Comparison of ENCODE assay signal across 28 mouse cellular contexts in genomic region chr9:22072276-22072675, GRCm38 (mm10). TPM values are rescaled to one million over a fixed set of nuclear protein-coding genes. Genes with fewer than 3 reads are reported as not detected.
A peak's percentile ranks its signal among the peaks of the same experiment; 100 is the strongest.
DNase-seq lines count a peak whose midpoint lies in the region; TF ChIP-seq lines count a peak whose summit lies in the region.
"Had no signal": no experiment of that assay in that cellular context is flagged by ENCODE, and none has a peak within 500 bp of the region (broad histone marks: within the 10 kb centered on the region; RNA-seq: fewer than 3 reads in every experiment).

No protein-coding gene starts in this region.

- H3K27me3 ChIP-seq in heart, embryonic 10.5 days (ENCODE audit: insufficient read depth, poor library complexity, severe bottlenecking): no peaks in the 10 kb centered on the region
- H3K27me3 ChIP-seq in myocyte (ENCODE audit: control insufficient read depth, insufficient read depth, insufficient read length): no peaks in the 10 kb centered on the region
- no peaks in the 10 kb centered on the region for H3K27me3 ChIP-seq in forebrain, embryonic 10.5 days (ENCODE audit: poor library complexity, severe bottlenecking)
- H3K27me3 ChIP-seq: midbrain, embryonic 15.5 days; stomach, embryonic 15.5 days had no signal

- WGBS in heart, embryonic 10.5 days: 92% methylated on average over 4 of the region's 4 CpGs
- 89% methylated on average over 4 of the region's 4 CpGs for WGBS in forebrain, embryonic 10.5 days

- no peak overlapping the region for H3K27ac ChIP-seq in heart, embryonic 10.5 days
- no peak overlapping the region for H3K27ac ChIP-seq in forebrain, embryonic 10.5 days

- peaks cover 51% of the 10 kb centered on the region for H3K36me3 ChIP-seq in heart, embryonic 10.5 days
- no peaks in the 10 kb centered on the region for H3K36me3 ChIP-seq in myocyte (ENCODE audit: control insufficient read depth, insufficient read depth)
- H3K36me3 ChIP-seq in forebrain, embryonic 10.5 days (replicated peaks): peaks cover 56% of the 10 kb centered on the region

- H3K9me3 ChIP-seq in heart, embryonic 10.5 days: no peaks in the 10 kb centered on the region
- no peaks in the 10 kb centered on the region for H3K9me3 ChIP-seq in forebrain, embryonic 10.5 days
- H3K9me3 ChIP-seq: hindbrain, embryonic 10.5 days; midbrain, embryonic 15.5 days; stomach, embryonic 15.5 days had no signal

- H3K4me2 ChIP-seq in myocyte (ENCODE audit: low read depth): peak overlapping the region; percentile 83

- no peaks in the 10 kb centered on the region for H3K79me2 ChIP-seq in myocyte (ENCODE audit: control insufficient read depth, insufficient read depth)

- peak; percentile 93 for DNase-seq in heart, adult 11 months
- no peak for DNase-seq in heart, embryonic 10.5 days (ENCODE audit: low spot score)
- peak; percentile 22 for DNase-seq in lung, postnatal 10 days
- DNase-seq in lung, adult 18-20 months: no peak
- peak; percentile 52 to 59 for DNase-seq in cerebellum, postnatal 10 days
- no peak for DNase-seq in forebrain, embryonic 10.5 days (ENCODE audit: extremely low spot score, low spot score)
- DNase-seq: adrenal gland, postnatal 25 days; embryo, embryonic 11 days; gastrocnemius, adult 2 months; left cerebral cortex, postnatal 4 days; lung, adult 2 months; right cerebral cortex, adult 18-20 months; right cerebral cortex, postnatal 4 days had no signal

- TF ChIP-seq POLR2A in myocyte (IDR thresholded peaks at IDR 0.05; ENCODE audit: insufficient read length, low read depth): no peak

- no peak overlapping the region for H3K4me3 ChIP-seq in heart, embryonic 10.5 days
- peak overlapping the region; percentile 26 for H3K4me3 ChIP-seq in myocyte
- H3K4me3 ChIP-seq in forebrain, embryonic 10.5 days: no peak overlapping the region

- H3ac ChIP-seq in myocyte (ENCODE audit: control insufficient read depth, insufficient read length): no peak overlapping the region

- peaks cover 15% of the 10 kb centered on the region for H3K4me1 ChIP-seq in heart, embryonic 10.5 days
- H3K4me1 ChIP-seq in forebrain, embryonic 10.5 days: peaks cover 23% of the 10 kb centered on the region

TF ChIP-seq in myocyte, 11 proteins besides CTCF, POLR2A, EP300 and RAD21:
- TF ChIP-seq REST (IDR thresholded peaks at IDR 0.05; ENCODE audit: insufficient read depth, insufficient read length) (no peak), SRF (IDR thresholded peaks at IDR 0.05; ENCODE audit: control insufficient read depth, insufficient read length, low read depth) (no peak), MAX (IDR thresholded peaks at IDR 0.05; ENCODE audit: low read depth) (no peak), USF1 (IDR thresholded peaks at IDR 0.05; ENCODE audit: low read depth) (no peak)

RNA-seq across cellular contexts. Expression of gene Zfp653, which starts 1.1 kb away (rescaled TPM):
- polyA plus RNA-seq in heart, embryonic 10.5 days (2016; fragmentation: Nextera tagmentation; extraction: Ambion mirVana): 9.6 and 10.8 TPM in 2 replicates
- polyA plus RNA-seq in myocyte (2012; fragmentation: generic; extraction: Trizol): 8.3 TPM
- polyA plus RNA-seq in forebrain, embryonic 10.5 days (2016; fragmentation: Nextera tagmentation; extraction: Ambion mirVana): 10.0 and 11.3 TPM in 2 replicates

RNA-seq across cellular contexts. Expression of gene Gm49318, which starts 1.2 kb away (rescaled TPM):
- polyA plus RNA-seq in heart, embryonic 10.5 days (2016; fragmentation: Nextera tagmentation; extraction: Ambion mirVana): not detected in 2 replicates
- polyA plus RNA-seq in myocyte (2012; fragmentation: generic; extraction: Trizol): not detected
- not detected in 2 replicates for polyA plus RNA-seq in forebrain, embryonic 10.5 days (2016; fragmentation: Nextera tagmentation; extraction: Ambion mirVana)
- polyA plus RNA-seq: brain, embryonic 14.5 days; C2C12; embryonic facial prominence, embryonic 14.5 days; forebrain, embryonic 14.5 days; heart, embryonic 16.5 days; hindbrain, embryonic 10.5 days; hindbrain, embryonic 16.5 days; intestine, postnatal 0 days; kidney, embryonic 14.5 days; liver, embryonic 11.5 days; lung, adult 2 months; midbrain, embryonic 15.5 days; neural tube, embryonic 14.5 days; stomach, embryonic 15.5 days; thymus, postnatal 0 days had no signal

RNA-seq across cellular contexts. Expression of gene Ecsit, which starts 13.0 kb away (rescaled TPM):
- polyA plus RNA-seq in heart, embryonic 10.5 days (2016; fragmentation: Nextera tagmentation; extraction: Ambion mirVana): 58.4 and 65.6 TPM in 2 replicates
- polyA plus RNA-seq in myocyte (2012; fragmentation: generic; extraction: Trizol): 37.0 TPM
- 42.0 and 43.2 TPM in 2 replicates for polyA plus RNA-seq in forebrain, embryonic 10.5 days (2016; fragmentation: Nextera tagmentation; extraction: Ambion mirVana)

RNA-seq across cellular contexts. Expression of gene Elavl3, which starts 20.5 kb away (rescaled TPM):
- 0.15 and 0.29 TPM in 2 replicates for polyA plus RNA-seq in heart, embryonic 10.5 days (2016; fragmentation: Nextera tagmentation; extraction: Ambion mirVana)
- polyA plus RNA-seq in myocyte (2012; fragmentation: generic; extraction: Trizol): 0.06 TPM
- polyA plus RNA-seq in forebrain, embryonic 10.5 days (2016; fragmentation: Nextera tagmentation; extraction: Ambion mirVana): 11.2 and 14.8 TPM in 2 replicates

RNA-seq across cellular contexts. Expression of gene Cnn1, which starts 26.7 kb away (rescaled TPM):
- 246 and 375 TPM in 2 replicates for polyA plus RNA-seq in heart, embryonic 10.5 days (2016; fragmentation: Nextera tagmentation; extraction: Ambion mirVana)
- 7.1 TPM for polyA plus RNA-seq in myocyte (2012; fragmentation: generic; extraction: Trizol)
- 0.46 and 1.0 TPM in 2 replicates for polyA plus RNA-seq in forebrain, embryonic 10.5 days (2016; fragmentation: Nextera tagmentation; extraction: Ambion mirVana)

Comparison
In these comparisons a context has a peak if more than half of its experiments do, and no peak if none do; other contexts are left out.
1. DNase-seq: peak in heart, adult 11 months (single experiment), lung, postnatal 10 days (single experiment) and cerebellum, postnatal 10 days (2 of 2); none in heart, embryonic 10.5 days (single experiment), lung, adult 18-20 months (0 of 2) and forebrain, embryonic 10.5 days (single experiment).